Mouse (Mus musculus): ENCODE results near the gene Cmtr1. TPM values are rescaled to one million over a fixed set of nuclear protein-coding genes. Genes with fewer than 3 reads are reported as not detected.
"Not testable (repeated sequence)": the region's sequence is repeated elsewhere in the genome, so short reads cannot be mapped to it uniquely, and the experiment has no call there.

The Cmtr1 gene
- total RNA-seq, 2 experiments from 2014 or later = 35.5 to 41.4 TPM

- DNase-seq = peak in 1 of 2 experiments; percentile 26
These were observed 40.2 kb downstream of the Cmtr1 start for GRCm38 (mm10) chr17:29700573-29700972.

DNA sequence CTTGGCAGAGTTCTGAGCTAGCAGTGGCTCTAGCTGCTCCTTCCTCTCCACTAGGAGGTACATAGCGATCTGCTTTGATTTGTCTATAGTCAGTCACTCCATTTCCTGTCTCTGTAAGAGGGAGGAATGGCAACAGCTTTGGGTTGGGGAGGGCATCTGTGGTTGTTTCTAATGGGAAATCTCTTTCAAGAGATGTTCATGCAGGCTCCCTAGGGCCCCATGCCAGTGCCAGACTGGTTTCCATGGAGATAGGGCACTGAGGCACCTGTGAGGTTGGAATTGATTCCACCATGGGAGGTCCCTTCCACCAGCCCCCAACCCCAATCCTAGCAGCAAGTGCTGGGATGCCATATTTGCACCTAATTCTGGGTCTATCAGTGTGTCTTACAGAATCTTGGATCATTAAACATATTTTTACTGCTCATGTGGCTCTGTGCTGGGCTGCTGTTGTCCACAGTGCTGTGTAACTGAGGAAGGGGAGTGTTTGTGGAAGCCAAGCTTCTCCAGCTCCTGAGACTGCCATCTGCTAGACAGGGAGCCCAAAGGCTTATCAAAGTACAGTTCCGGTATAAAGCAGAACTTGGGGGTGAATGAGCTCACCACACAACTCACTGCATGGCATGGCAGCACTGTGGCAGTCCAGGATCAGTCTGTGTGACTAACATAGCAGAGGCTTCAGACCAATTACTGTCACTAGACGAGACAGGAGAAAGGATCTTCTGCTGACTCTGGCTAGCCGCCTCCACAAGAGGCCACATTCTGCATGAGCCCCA, 42.7 kb downstream of the Cmtr1 start:
- DNase-seq = no peak
- intact Hi-C loops (cut with DNase I) = loop anchor here (5.0 kb wide), 1 partner anchor 69 kb away; no protein-coding TSS in a partner anchor

More at GRCm38 (mm10) chr17:29700573-29700972, 40.2 kb downstream of the Cmtr1 start:
- intact Hi-C loops (cut with DNase I) = loop anchor here (5.0 kb wide), 1 partner anchor 72 kb away; no protein-coding TSS in a partner anchor

DNA sequence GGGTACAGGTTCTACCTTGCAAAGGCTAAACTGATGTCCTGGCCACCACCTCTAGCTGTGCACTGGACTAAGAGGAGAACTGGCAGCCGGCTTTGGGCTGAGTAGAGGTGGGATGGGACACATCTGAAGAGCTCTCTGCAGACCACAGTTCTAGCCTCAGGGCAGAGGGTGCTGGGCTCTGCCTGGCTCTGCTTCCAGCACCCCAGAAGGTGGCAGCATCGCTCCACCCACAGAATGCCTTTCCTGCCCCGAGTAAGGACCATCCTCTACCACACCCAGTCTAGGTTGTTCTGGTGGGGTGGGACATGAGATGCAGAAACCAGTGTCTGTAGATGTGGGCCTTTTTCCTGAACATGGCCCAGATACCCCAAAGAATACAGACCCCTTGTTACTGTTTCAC, 44.4 kb downstream of the Cmtr1 start:
- intact Hi-C loops (cut with DNase I) = loop anchor here (1.0 to 5.0 kb wide), 2 partner anchors 68 to 177 kb away; no protein-coding TSS in a partner anchor
- DNase-seq = no peak

- intact Hi-C loops (cut with DNase I) = loop anchor here (1.0 kb wide), 1 partner anchor 175 kb away; no protein-coding TSS in a partner anchor
- DNase-seq = no peak
These were observed 45.5 kb downstream of the Cmtr1 start for GRCm38 (mm10) chr17:29705881-29706280.

DNA sequence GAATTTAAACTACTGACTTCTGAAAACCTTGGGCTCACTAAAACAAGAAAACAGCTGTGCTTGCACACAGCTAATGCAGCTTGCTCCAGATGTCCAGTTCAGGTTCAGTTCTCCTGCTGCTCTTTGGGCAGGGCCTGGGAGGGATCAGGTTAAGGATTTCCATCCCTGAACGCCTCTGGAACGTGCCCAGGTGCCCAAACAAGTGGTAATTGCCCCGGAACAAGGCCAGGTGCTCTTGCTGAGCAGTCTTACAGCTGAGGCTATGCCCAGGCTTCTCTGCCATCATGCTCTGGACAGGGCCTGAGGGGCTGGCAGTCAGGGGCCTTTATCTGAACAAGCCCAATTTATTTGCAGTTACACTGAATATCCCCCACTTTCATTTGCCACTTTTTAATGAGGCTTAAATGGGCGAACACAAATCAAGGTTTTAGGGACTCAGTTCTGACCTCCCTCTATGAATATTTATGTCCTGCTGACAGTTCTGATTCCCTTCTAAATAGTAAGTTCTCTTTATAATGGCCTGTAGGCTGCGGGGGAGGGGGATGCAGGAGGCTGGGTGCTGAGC, 46.7 kb downstream of the Cmtr1 start:
- no peak for DNase-seq
- intact Hi-C loops (cut with DNase I) = no loop called here

DNA sequence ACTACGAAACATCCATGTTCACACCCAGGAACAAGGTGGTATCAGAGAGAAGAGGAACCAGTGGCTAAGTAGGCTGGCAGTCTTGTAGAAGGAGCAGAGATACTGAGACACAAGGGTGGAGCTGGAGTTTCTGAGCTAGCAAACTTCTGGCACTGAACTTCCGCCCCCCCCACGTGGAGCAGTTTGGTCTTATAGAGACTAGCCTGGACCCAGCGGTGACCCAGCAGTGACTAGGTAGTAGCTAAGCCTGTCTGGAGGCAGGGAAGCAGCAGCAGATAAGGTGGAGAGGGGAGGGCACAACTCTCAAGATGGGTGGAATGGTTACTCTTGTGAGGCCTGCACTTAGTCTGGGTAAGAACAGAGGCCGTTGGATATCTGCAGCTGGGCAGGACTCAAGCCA, 48.4 kb downstream of the Cmtr1 start:
- DNase-seq = no peak
- intact Hi-C loops (cut with DNase I) = no loop called here

GRCm38 (mm10) chr17:29710562-29711044, 50.2 kb downstream of the Cmtr1 start:
- intact Hi-C loops (cut with DNase I) = loop anchor here (5.0 kb wide), 1 partner anchor 67 kb away; no protein-coding TSS in a partner anchor
- DNase-seq = no peak

- intact Hi-C loops (cut with DNase I) = loop anchor here (5.0 kb wide), 1 partner anchor 66 kb away; no protein-coding TSS in a partner anchor
- no peak for DNase-seq
These were observed 50.8 kb downstream of the Cmtr1 start for GRCm38 (mm10) chr17:29711076-29711744.

GRCm38 (mm10) chr17:29711745-29712431, 51.5 kb downstream of the Cmtr1 start:
- no peak for DNase-seq
- intact Hi-C loops (cut with DNase I) = loop anchor here (5.0 kb wide), 1 partner anchor 65 kb away; no protein-coding TSS in a partner anchor

DNA sequence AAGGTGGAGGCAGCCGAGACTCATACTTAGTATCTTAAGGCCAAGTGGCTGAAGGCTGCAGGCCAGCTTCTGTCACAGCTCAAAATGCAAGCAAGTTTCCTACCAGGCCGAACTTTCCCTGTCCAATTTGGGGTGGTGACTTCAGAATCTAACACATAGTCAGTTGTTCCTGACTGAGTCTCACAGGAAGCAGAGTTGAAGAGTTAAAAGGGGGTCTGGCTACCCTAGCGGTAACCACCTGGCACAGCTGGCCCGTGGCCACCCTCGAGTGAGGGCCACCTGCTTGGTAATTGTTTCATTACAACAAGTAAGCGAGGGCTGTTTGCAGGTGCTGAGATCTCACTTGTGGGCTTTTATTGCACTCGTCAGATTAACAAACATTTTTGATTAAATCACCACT, 52.2 kb downstream of the Cmtr1 start:
- DNase-seq = no peak
- intact Hi-C loops (cut with DNase I) = loop anchor here (5.0 kb wide), 1 partner anchor 65 kb away; no protein-coding TSS in a partner anchor

GRCm38 (mm10) chr17:29713734-29714133, 53.3 kb downstream of the Cmtr1 start:
- not testable (repeated sequence) for DNase-seq
- intact Hi-C loops (cut with DNase I) = loop anchor here (5.0 kb wide), 1 partner anchor 64 kb away; no protein-coding TSS in a partner anchor

- intact Hi-C loops (cut with DNase I) = no loop called here
- peak; percentile 88 to 97 for DNase-seq
These were observed 56.5 kb downstream of the Cmtr1 start, which contains the start of gene Ccdc167 for GRCm38 (mm10) chr17:29716732-29717445. Gene Ccdc167 (minus strand): TSS chr17:29717044.

- no peak for DNase-seq
- intact Hi-C loops (cut with DNase I) = no loop called here
These were observed 58.3 kb downstream of the Cmtr1 start for GRCm38 (mm10) chr17:29718660-29719059.

- intact Hi-C loops (cut with DNase I) = no loop called here
- no peak for DNase-seq
These were observed 59.5 kb downstream of the Cmtr1 start for GRCm38 (mm10) chr17:29719628-29720575.

DNA sequence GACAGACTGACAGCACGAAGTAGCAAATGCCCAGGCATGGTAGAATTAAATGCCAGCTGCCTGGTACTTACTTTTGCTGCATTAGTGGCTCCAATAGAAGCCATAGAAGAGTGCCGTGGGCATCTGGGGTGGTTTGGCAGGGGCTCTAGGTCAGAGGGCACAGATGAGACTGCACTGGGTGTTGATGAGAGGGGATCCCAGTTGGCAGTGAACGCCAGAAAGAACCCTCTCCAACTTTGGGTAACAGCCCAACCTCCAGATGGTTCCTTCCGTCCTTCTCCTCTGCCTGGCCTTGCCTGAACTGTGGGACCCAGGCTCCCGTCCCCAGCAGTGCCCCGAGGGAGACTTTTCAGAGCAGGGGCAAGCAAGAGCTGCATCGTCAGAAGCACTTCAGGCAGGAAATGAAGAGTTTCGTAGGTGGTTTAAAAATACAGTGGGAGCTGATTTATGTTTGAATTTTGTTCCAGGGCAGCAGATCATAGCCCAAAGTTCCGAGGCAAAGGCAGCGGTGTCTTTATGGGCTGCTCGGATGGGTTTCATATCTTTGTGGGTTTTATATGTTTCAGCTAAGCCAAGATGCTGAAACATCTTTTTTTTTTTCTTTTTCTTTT, 60.5 kb downstream of the Cmtr1 start:
- no peak for DNase-seq
- intact Hi-C loops (cut with DNase I) = no loop called here

GRCm38 (mm10) chr17:29724610-29725009, 64.2 kb downstream of the Cmtr1 start:
- intact Hi-C loops (cut with DNase I) = no loop called here
- no peak for DNase-seq

GRCm38 (mm10) chr17:29725027-29725620, 64.7 kb downstream of the Cmtr1 start:
- intact Hi-C loops (cut with DNase I) = no loop called here
- no peak for DNase-seq
